Mouse (Mus musculus) intestine, embryonic 14.5 days (tissue): ENCODE data around the gene Trim2. TPM values are rescaled to one million over a fixed set of nuclear protein-coding genes. Genes with fewer than 3 reads are reported as not detected.

Experiments
- ATAC-seq: fragments of 200-750 bp; cut with Nextera tagmentation; replicated peaks from 2 replicates; pipeline ENCODE4 v1.8.0; 2017; ENCODE audit warnings: low read depth, moderate number of reproducible peaks, moderate TSS enrichment, moderate library complexity; ENCODE audit not compliant: low FRiP score, low TSS enrichment
- DNase-seq: peaks from one replicate; pipeline ENCODE4 v3.0.0-alpha.2; 2018; ENCODE audit warnings: low spot score
- H3K27ac ChIP-seq: fragments of 300-500 bp; sonication (generic); 2 replicates; pipeline ENCODE4 v1.5.1; 2014; ENCODE audit warnings: low read depth, mild to moderate bottlenecking, control low read depth
- H3K27me3 ChIP-seq: fragments of 300-500 bp; sonication (generic); replicated peaks from 2 replicates; pipeline ENCODE4 v1.6.1; 2014; ENCODE audit warnings: low read length, control low read depth; ENCODE audit not compliant: control insufficient read depth, insufficient read depth
- H3K36me3 ChIP-seq: fragments of 300-500 bp; sonication (generic); 2 replicates; pipeline ENCODE4 v1.6.1; 2014; ENCODE audit warnings: low read length, control low read depth; ENCODE audit not compliant: control insufficient read depth, insufficient read depth
- H3K4me1 ChIP-seq: fragments of 300-500 bp; sonication (generic); replicated peaks from 2 replicates; pipeline ENCODE4 v1.6.1; 2014; ENCODE audit warnings: low read length, control low read depth, mixed read lengths; ENCODE audit not compliant: control insufficient read depth, insufficient read depth
- H3K4me2 ChIP-seq: fragments of 300-500 bp; sonication (generic); 2 replicates; pipeline ENCODE4 v1.6.1; 2014; ENCODE audit warnings: low read length
- H3K4me3 ChIP-seq: fragments of 300-500 bp; sonication (generic); 2 replicates; pipeline ENCODE4 v1.5.1; 2014; ENCODE audit warnings: low read depth, low read length, control low read depth, mixed read lengths
- H3K9ac ChIP-seq: fragments of 300-500 bp; sonication (generic); 2 replicates; pipeline ENCODE4 v1.6.1; 2014; ENCODE audit warnings: mild to moderate bottlenecking, low read length
- H3K9me3 ChIP-seq: fragments of 300-500 bp; sonication (generic); 2 replicates; pipeline ENCODE4 v1.6.1; 2016; ENCODE audit warnings: low read length, control low read depth; ENCODE audit not compliant: control insufficient read depth
- WGBS: fragments of 180-500 bp; shearing (Covaris S2); extraction: QIAGEN DNeasy Blood & Tissue Kit; methylation state at CpG from one replicate; pipeline ENCODE4 v1.1.7; 2014; 5-methylcytosine and 5-hydroxymethylcytosine counted together
- polyA plus RNA-seq: library from polyadenylated mRNA; unstranded; fragments of >200 nt; fragmentation: Nextera tagmentation; extraction: Ambion mirVana; gene quantifications from 2 replicates; pipeline ENCODE4 v1.2.1, GENCODE M21; 2014

Gene Trim2
- polyA plus RNA-seq, 1 experiment from 2014 or later: 58.1 TPM

DNA sequence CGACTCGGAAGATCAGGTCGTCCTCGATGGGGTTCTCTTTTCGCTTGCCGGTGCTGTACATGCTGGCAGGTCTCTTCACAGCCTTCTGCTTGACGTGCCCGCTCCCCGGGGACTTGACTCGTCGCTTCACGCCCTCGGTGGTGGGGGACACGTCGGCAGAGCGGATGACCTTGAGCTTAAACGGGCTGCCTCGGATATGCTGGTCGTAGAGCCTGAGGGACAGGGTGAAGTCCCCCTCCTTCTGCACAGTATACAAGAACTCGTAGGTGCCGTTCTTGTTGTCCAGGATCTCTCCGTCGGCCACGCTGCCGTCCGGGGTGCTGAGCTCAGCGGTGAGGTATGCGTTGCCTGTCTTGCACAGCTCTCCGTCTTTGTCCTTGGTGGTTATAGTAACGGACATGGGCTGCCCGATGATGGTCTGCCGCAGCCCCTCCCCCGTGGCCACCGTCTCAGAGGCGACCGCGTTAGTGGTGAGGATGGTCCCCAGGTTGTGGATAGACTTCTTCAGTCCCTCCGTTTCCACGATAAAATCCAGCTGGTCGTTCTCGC is 116.1 kb downstream of the Trim2 start:
- WGBS: 6% methylated on average over 41 of the region's 41 CpGs
- Histone ChIP-seq H3K4me1 (peaks cover 8% of the 10 kb centered on the region; the same call in 1 of the 2 replicates), H3K4me2 (peak overlapping the region; percentile 54), H3K4me3 (peak overlapping the region; percentile 32), H3K9me3 (no peaks in the 10 kb centered on the region), H3K9ac (no peak overlapping the region), H3K36me3 (no peaks in the 10 kb centered on the region; the same call in 1 of the 2 replicates), H3K27me3 (0 out of 2 replicates have a peak, but pooled peaks cover 6% of the 10 kb centered on the region), H3K27ac (peak overlapping the region; percentile 40; the same call in 1 of the 2 replicates)
- ATAC-seq (peak; percentile 44; the same call in 1 of the 2 replicates), DNase-seq (peak; percentile 74)

DNA sequence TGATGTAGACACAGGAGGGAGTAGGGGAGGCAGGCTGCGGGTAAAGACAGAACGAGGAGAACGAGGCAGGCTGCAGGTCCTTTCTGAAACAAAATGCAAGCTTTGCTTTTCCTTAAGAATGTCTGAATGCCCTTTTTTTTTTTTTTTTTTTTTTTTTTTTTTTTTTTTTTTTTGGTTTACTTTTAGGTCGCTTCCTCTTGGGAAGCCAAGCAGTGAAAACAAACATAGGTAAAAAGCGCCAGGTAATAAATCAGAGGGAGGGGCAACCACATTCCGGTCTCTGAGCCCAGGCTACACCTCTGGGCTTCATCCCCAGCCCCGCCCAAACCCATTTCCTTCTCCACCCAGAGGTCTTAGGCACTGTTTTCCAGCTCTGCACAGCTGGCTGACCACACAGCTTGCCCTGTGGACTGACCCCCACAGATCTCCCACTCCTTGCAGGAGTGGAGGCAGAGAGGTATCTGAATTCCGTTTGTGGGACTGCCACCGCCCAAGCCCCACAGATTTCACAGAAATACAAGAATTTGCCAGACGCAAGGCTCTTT is 117.0 kb downstream of the Trim2 start:
- Histone ChIP-seq H3K4me1 (peaks cover 8% of the 10 kb centered on the region; the same call in 1 of the 2 replicates), H3K9me3 (0 out of 2 replicates have a peak, but pooled peaks cover 2% of the 10 kb centered on the region), H3K27me3 (0 out of 2 replicates have a peak, but pooled peaks cover 6% of the 10 kb centered on the region), H3K4me3 (peak overlapping the region; percentile 32; the same call in 1 of the 2 replicates), H3K36me3 (no peaks in the 10 kb centered on the region; the same call in 1 of the 2 replicates), H3K27ac (no peak overlapping the region), H3K9ac (no peak overlapping the region), H3K4me2 (peak overlapping the region; percentile 54)
- DNase-seq (peak; percentile 70), ATAC-seq (no peak; the same call in 1 of the 2 replicates)
- 24% methylated on average over 10 of the region's 10 CpGs for WGBS

DNA sequence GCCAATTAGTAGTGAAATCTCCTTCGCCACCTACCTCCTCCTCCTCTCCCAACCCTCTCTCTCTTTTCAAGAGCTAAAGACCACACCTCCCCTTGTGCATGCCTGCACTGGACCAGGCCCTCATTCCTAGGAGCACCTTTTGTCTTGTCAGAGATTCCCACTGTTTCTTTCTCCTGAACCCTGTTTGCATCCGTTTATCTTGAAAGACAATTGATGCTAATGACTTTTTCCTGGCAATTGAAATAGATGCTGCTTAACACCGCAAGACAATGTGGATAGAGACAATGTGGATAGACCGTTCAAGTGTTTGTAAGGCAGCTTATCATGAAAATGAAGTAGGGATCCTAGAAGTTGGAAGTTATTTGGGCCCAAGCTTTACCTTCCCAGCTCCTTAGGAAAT is 125.0 kb downstream of the Trim2 start:
- H3K4me1 ChIP-seq: no peaks in the 10 kb centered on the region
- 53% methylated on average over 4 of the region's 4 CpGs for WGBS
- DNase-seq: no peak
- no peak overlapping the region for H3K27ac ChIP-seq
- no peak overlapping the region for H3K4me3 ChIP-seq
- H3K9me3 ChIP-seq: 0 out of 2 replicates have a peak, but pooled peaks cover 2% of the 10 kb centered on the region
- no peak for ATAC-seq
- H3K36me3 ChIP-seq: 0 out of 2 replicates have a peak, but pooled peaks cover 3% of the 10 kb centered on the region
- H3K9ac ChIP-seq: no peak overlapping the region
- no peak overlapping the region for H3K4me2 ChIP-seq
- H3K27me3 ChIP-seq: no peaks in the 10 kb centered on the region

DNA sequence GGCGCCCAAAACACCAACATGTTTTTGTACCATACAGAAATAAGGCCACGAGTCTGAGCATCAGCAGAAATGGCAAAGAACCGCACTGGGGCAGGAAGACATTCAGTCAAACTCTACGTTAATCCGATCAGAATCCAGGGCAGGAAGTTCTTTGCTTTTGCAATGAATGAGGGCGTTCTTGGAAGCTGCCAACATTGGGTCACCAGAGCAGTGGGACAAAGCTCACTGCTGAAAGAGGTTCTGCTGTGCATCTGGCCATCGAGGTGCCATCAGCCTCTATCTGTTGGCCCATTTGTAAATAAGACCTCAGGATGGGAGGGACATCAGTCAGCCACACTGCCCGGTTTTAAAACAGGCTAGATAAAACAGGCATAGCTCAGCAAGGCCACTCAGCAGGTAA is 125.6 kb downstream of the Trim2 start:
- Histone ChIP-seq H3K9me3 (0 out of 2 replicates have a peak, but pooled peaks cover 2% of the 10 kb centered on the region), H3K27me3 (no peaks in the 10 kb centered on the region), H3K27ac (no peak overlapping the region), H3K9ac (no peak overlapping the region), H3K4me1 (no peaks in the 10 kb centered on the region), H3K36me3 (0 out of 2 replicates have a peak, but pooled peaks cover 3% of the 10 kb centered on the region), H3K4me2 (no peak overlapping the region), H3K4me3 (no peak overlapping the region)
- 59% methylated on average over 8 of the region's 8 CpGs for whole genome bisulfite sequencing
- DNase-seq: no peak
- ATAC-seq: no peak

DNA sequence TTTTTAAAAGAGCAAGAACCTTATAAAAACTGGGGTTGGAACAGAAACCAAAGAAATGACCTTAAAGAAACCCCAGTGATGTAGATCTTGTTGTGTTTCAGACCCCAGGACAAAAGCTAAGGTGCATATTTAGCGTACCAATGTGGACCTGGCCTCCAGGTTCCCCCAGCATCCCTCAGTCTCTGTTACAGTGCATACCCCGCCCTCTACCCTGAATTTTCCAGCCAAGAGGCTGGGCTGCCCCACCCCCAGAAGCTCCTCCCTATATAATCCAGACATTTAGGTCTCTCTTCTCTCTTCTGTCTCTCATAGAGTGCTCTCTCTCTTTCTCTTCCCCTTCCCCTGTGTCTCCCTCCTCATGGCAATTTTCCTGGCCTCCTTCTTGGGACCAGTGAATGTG is 126.4 kb downstream of the Trim2 start:
- H3K4me2 ChIP-seq: no peak overlapping the region
- no peak overlapping the region for H3K27ac ChIP-seq
- H3K36me3 ChIP-seq: 0 out of 2 replicates have a peak, but pooled peaks cover 3% of the 10 kb centered on the region
- no peaks in the 10 kb centered on the region for H3K4me1 ChIP-seq
- no peak overlapping the region for H3K4me3 ChIP-seq
- no peak overlapping the region for H3K9ac ChIP-seq
- H3K9me3 ChIP-seq: 0 out of 2 replicates have a peak, but pooled peaks cover 2% of the 10 kb centered on the region
- H3K27me3 ChIP-seq: no peaks in the 10 kb centered on the region
- ATAC-seq (no peak), DNase-seq (peak; percentile 27)
- 82% methylated on average over 2 of the region's 2 CpGs for WGBS

DNA sequence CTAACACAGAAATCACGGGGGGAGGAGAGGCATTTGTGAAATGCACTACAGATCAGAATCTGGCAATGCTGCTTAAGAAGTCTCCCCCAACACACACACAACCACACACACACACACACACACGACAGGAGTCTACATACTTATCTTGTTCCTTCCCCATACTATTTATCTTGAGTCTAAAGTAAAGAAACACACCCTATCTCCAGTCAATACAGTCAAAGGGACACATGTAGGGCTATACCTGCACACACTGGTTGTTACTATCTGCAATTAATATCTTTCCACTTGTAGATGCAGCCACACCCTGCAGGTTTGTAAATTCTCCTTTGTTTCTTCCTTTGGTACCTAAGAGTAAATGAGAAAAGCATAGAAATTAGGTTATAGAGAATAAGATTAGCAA is 128.8 kb downstream of the Trim2 start:
- no peak for ATAC-seq
- Histone ChIP-seq H3K4me3 (no peak overlapping the region), H3K27ac (no peak overlapping the region), H3K27me3 (no peaks in the 10 kb centered on the region), H3K9me3 (no peaks in the 10 kb centered on the region), H3K4me2 (no peak overlapping the region), H3K36me3 (peaks cover 7% of the 10 kb centered on the region; the same call in 1 of the 2 replicates), H3K9ac (no peak overlapping the region), H3K4me1 (no peaks in the 10 kb centered on the region)
- 60% methylated on average over 2 of the region's 2 CpGs for WGBS
- no peak for DNase-seq

DNA sequence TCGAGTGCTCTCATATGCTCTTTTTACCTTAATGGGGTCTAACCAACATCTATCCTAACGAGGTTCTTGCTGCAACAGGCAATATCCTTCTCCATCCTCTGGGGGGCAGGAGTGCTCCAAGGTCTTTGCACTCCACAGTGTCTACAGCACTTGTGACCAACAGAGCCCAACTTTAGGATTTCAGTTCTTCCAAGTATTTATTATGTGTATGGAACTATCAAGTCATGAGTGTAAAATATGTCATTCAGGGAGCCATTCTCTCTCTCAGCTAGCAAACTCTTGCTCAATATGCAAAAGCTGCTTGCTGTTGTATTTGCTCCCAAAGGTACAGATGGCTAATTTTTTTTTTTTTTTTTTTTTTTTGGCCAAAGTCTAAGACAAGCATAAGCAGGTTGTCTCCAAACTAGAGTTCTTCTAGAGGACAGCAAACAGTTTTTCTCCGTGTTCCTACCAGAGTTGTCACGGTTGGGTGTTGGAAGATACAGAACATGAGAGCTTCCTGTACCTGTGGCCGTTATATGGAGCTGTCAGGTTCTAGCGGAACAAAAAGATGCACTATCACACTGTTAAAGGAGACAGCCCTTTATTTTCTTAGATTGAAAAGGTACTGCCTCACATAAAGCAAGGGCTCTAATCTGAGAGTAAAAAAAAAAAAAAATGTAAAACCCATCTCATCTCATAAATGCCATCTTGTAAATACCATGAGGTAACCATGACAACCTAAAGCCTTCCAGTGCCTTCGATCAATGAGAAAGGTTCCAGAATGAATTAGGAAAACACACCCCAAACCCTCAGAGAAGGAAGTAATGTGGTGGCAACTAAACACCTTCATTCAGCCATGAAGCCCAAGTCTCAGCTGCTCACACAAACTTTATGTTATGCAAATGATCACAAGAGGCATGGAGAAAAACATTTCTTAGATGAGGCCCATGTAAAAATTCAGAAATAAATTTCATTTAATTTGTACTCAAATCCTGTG is 131.1 kb downstream of the Trim2 start:
- Histone ChIP-seq H3K4me1 (no peaks in the 10 kb centered on the region), H3K9ac (no peak overlapping the region), H3K4me2 (no peak overlapping the region), H3K9me3 (no peaks in the 10 kb centered on the region), H3K27ac (no peak overlapping the region), H3K4me3 (no peak overlapping the region), H3K27me3 (no peaks in the 10 kb centered on the region), H3K36me3 (peaks cover 13% of the 10 kb centered on the region; the same call in 1 of the 2 replicates)
- ATAC-seq (0 out of 2 replicates have a peak, but pooled peaks have one; percentile 74), DNase-seq (peak; percentile 77)
- 55% methylated on average over 7 of the region's 7 CpGs for WGBS

DNA sequence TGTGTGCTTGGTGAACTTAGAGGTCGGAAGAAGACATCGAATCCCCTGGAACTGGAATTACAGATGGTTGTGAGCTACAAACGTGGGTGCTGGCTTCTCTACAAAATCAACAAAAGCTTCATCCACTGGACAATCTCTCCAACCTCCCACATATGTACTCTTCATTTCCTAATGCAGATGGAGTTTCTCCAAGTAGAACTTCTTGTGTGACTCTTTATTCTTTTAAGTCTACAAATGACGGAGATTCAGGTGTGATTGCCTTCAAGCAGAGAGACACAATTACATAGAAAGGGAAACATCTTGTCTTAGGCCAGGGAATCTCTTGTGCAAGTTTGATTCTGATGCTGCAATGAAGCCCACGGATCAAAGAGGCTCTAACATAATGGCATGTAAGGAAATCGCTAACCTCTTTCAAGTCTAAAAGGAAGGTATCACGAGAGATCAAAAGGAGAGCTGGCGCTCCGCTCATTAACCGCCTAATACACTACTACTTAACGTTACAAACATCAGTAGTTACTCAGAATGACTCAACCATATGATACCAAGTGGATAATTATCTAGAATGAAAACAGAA is 133.0 kb downstream of the Trim2 start, which contains the start of gene Gm6525:
Gm6525 (plus strand) TSS at position 524 of the 574 bp plus-strand sequence.
- Histone ChIP-seq H3K4me1 (no peaks in the 10 kb centered on the region), H3K27me3 (no peaks in the 10 kb centered on the region), H3K9me3 (no peaks in the 10 kb centered on the region), H3K4me3 (no peak within 1 kb of the TSS), H3K36me3 (peaks cover 21% of the 10 kb centered on the region), H3K4me2 (no peak within 1 kb of the TSS), H3K27ac (no peak within 1 kb of the TSS), H3K9ac (no peak within 1 kb of the TSS)
- ATAC-seq: no peak
- 87% methylated on average over 11 of the region's 11 CpGs for WGBS
- DNase-seq: no peak
